Mouse (Mus musculus): Measurements from ENCODE around the gene Rps10. TPM values are rescaled to one million over a fixed set of nuclear protein-coding genes. Genes with fewer than 3 reads are reported as not detected.

Rps10 gene
- polyA plus RNA-seq, 1 experiment from 2014 or later: 591 TPM

DNA sequence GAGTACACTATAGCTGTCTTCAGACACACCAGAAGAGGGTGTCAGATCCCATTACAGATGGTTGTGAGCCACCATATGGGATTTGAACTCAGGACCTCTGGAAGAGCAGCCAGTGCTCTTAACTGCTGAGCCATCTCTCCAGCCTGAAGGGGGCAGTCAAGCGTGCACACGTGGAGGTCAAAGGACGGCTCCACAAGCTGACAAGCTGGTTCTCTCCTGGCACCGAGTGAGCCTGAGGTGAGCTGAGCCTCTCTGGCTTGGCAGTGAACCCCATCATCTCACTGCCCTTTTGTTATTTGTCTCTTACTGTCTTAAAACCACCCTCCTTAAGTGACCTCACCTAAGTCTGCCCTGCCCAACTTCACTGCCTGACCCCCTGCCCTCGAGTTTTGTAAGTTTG lies 9.0 kb downstream of the Rps10 start:
- Histone ChIP-seq H3K9me3 (ENCODE audit: control insufficient read depth) (no peaks in the 10 kb centered on the region), H3K4me1 (replicated peaks; ENCODE audit: control insufficient read depth, insufficient read depth, low read length) (0 out of 2 replicates have a peak, but pooled peaks cover 5% of the 10 kb centered on the region), H3K36me3 (ENCODE audit: control insufficient read depth, insufficient read depth) (peaks cover 26% of the 10 kb centered on the region), H3K4me3 (ENCODE audit: low read depth, low read length) (no peak overlapping the region), H3K4me2 (replicated peaks; ENCODE audit: low read depth) (no peak overlapping the region), H3K27me3 (replicated peaks; ENCODE audit: control insufficient read depth, insufficient read depth, low read length) (no peaks in the 10 kb centered on the region), H3K27ac (ENCODE audit: low read depth, low read length) (no peak overlapping the region), H3K9ac (ENCODE audit: low read depth, low read length) (no peak overlapping the region)
- peak; percentile 57 for TF ChIP-seq CTCF (IDR thresholded peaks at IDR 0.05; ENCODE audit: low read depth)
- WGBS: 35% methylated on average over 5 of the region's 5 CpGs
- ATAC-seq: no peak

DNA sequence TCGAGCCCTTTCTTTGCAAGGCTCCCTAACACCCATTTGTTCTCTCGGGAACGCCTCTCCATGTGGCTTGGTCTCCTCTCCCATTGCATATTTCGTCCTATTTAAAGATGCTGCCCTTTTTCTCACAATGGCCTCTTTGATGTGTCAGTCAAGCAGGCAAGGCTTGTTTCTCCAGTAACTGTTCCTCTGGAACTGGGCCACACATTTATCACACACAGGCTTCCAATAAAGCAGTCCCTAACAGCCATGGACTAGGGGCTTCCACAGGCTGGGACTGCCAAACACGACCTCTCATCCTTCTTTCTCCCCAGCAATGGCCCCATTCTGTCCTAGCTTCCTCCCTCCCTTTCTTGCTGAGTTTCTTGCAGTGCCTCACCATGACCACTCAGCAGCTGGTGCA lies 9.8 kb downstream of the Rps10 start:
- no peak for ATAC-seq
- H3K9ac ChIP-seq (ENCODE audit: low read depth, low read length): no peak overlapping the region
- 0 out of 2 replicates have a peak, but pooled peaks cover 5% of the 10 kb centered on the region for H3K4me1 ChIP-seq (replicated peaks; ENCODE audit: control insufficient read depth, insufficient read depth, low read length)
- no peaks in the 10 kb centered on the region for H3K9me3 ChIP-seq (ENCODE audit: control insufficient read depth)
- no peak for TF ChIP-seq CTCF (IDR thresholded peaks at IDR 0.05; ENCODE audit: low read depth)
- H3K27me3 ChIP-seq (replicated peaks; ENCODE audit: control insufficient read depth, insufficient read depth, low read length): no peaks in the 10 kb centered on the region
- H3K36me3 ChIP-seq (ENCODE audit: control insufficient read depth, insufficient read depth): peaks cover 18% of the 10 kb centered on the region
- H3K4me2 ChIP-seq (replicated peaks; ENCODE audit: low read depth): no peak overlapping the region
- no peak overlapping the region for H3K4me3 ChIP-seq (ENCODE audit: low read depth, low read length)
- 63% methylated on average over 5 of the region's 5 CpGs for WGBS
- H3K27ac ChIP-seq (ENCODE audit: low read depth, low read length): no peak overlapping the region

DNA sequence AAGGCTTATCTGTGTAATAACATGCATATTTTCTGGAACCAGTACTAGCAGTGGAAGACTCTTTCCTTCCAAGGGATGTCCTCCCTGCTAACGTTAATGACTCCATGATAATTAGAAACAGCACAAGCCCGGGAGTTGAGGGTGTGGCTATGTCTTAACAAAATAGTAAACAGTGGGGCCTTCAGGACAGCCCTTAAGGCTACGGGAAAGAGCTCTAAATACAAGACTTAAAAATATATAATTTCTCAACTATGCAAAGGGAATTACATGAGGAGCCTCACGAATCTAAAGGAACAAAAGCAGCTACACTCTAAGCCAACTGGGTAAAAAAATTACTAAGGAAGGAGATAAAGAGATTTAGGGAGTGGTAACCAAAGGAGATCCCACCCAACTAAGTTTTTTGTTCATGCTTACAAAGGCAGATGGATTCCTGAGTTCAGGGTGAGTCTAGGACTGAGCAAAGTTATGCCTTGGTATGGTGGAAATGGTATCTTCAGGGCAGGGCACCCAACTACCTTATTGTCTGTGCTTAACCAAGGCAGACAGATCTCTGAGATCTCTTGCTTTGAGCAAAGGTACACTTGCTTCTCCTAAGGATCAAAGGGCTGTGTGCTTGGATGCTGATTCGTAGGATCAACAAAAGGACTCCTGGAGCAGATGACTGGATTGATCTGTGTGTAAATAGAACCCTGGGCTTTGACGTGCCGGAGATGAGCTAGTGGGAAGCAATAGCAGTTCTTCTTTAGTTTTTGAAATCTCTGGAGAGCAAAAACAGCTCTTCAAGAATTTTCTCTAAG lies 10.8 kb downstream of the Rps10 start:
- Histone ChIP-seq H3K27ac (ENCODE audit: low read depth, low read length) (no peak overlapping the region), H3K27me3 (replicated peaks; ENCODE audit: control insufficient read depth, insufficient read depth, low read length) (no peaks in the 10 kb centered on the region), H3K4me1 (replicated peaks; ENCODE audit: control insufficient read depth, insufficient read depth, low read length) (0 out of 2 replicates have a peak, but pooled peaks cover 5% of the 10 kb centered on the region), H3K36me3 (ENCODE audit: control insufficient read depth, insufficient read depth) (peaks cover 8% of the 10 kb centered on the region), H3K9ac (ENCODE audit: low read depth, low read length) (no peak overlapping the region), H3K4me2 (replicated peaks; ENCODE audit: low read depth) (no peak overlapping the region), H3K4me3 (ENCODE audit: low read depth, low read length) (no peak overlapping the region), H3K9me3 (ENCODE audit: control insufficient read depth) (no peaks in the 10 kb centered on the region)
- WGBS: 32% methylated on average over 7 of the region's 7 CpGs
- ATAC-seq: no peak
- no peak for TF ChIP-seq CTCF (IDR thresholded peaks at IDR 0.05; ENCODE audit: low read depth)

DNA sequence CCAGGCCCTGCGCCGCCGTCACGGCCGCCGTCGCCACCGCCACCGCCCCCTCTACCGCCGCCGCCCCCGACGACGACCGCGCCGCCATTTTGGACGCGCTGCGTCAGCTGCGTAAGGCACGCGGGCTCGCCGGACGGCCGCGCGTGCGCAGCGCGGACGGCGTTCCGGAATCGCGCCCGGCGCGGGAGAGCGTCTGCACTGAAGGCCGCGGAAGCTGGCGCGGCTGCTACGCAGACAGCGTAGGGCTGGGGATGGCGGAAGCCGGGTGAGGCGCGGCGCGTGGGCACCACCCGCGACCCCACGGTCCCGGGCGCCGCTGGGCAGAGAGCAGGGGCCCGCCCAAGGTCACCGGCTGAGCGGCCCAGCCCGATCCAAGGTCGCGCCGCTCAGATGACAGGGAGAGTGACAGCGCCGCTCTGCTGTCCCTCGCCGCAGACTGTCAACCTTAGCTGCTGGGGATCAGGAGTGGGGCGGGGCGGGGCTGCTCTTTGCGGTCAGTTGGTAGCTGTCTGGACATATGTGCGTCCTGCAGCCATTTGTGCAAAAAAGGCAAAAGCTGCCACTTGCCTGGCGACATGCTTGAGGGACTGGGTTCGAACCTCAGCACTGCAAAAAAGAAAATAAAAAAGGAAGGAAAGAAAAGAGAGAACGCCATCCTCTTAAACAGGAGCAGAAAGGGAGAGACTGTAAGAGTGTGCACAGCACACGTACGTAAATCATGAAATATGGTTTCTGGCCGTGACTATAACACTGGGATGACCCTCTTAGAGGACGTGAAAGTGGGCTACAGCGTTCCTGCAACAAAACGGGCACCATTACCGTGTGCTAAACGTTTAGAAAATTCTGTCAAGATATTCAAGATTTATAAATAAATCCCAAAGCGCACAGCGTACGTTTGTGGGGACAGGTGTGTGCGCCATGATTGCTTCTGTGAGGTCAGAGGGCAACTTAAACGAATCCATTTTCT lies 12.8 kb downstream of the Rps10 start, which contains the start of gene Nudt3:
Gene Nudt3, minus strand, starts transcription at position 136 of the 967 bp plus-strand sequence.
- peak within 1 kb of the TSS; percentile 85 for H3K27ac ChIP-seq (ENCODE audit: low read depth, low read length)
- H3K9ac ChIP-seq (ENCODE audit: low read depth, low read length): peak within 1 kb of the TSS; percentile 94
- ATAC-seq: peak; percentile 86
- 0 out of 2 replicates have a peak, but pooled peaks cover 5% of the 10 kb centered on the region for H3K4me1 ChIP-seq (replicated peaks; ENCODE audit: control insufficient read depth, insufficient read depth, low read length)
- peak within 1 kb of the TSS; percentile 87 for H3K4me3 ChIP-seq (ENCODE audit: low read depth, low read length)
- peak; percentile 26 for TF ChIP-seq CTCF (IDR thresholded peaks at IDR 0.05; ENCODE audit: low read depth)
- 8% methylated on average over 65 of the region's 91 CpGs for WGBS
- peak within 1 kb of the TSS; percentile 76 for H3K4me2 ChIP-seq (replicated peaks; ENCODE audit: low read depth)
- H3K27me3 ChIP-seq (replicated peaks; ENCODE audit: control insufficient read depth, insufficient read depth, low read length): no peaks in the 10 kb centered on the region
- H3K9me3 ChIP-seq (ENCODE audit: control insufficient read depth): no peaks in the 10 kb centered on the region
- no peaks in the 10 kb centered on the region for H3K36me3 ChIP-seq (ENCODE audit: control insufficient read depth, insufficient read depth)

DNA sequence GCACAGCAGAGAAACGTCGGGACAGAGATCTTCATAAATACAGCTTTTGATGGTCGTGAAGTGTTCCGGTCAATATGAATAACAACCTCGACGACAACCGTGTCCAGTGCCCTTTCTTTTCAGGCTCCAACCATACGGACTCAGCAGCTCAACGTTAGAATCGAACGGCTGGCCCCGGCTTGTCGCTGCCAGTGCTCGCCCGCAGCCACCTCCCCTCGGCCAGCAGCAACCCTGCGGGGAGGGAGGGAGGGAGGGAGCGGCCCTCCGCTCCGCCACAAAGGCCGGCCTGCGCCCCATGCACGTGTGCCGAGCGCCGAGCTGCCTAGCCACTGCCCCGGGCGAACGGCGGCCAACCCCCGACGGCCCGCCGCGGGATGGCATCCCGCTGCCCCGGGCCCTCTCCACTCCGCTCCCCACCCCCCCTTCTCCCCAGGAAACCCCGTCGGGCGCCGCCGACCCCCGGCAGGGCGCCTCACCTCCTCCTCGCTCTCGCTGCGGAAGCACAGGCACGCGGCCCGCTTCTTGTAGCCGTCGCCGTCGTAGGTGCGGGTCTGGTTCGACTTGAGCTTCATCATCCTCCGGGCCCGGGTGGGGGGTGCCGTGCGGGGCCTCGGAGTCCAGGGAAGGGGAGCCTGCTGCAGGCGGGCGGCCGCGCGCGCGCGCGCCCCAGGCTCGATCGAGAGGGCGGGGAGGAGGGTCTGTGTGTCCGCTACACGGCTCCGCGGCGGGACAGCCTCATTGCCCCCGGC lies 13.7 kb downstream of the Rps10 start:
- Histone ChIP-seq H3K9me3 (ENCODE audit: control insufficient read depth) (no peaks in the 10 kb centered on the region), H3K9ac (ENCODE audit: low read depth, low read length) (peak overlapping the region; percentile 94), H3K27ac (ENCODE audit: low read depth, low read length) (peak overlapping the region; percentile 85), H3K4me2 (replicated peaks; ENCODE audit: low read depth) (peak overlapping the region; percentile 76), H3K4me1 (replicated peaks; ENCODE audit: control insufficient read depth, insufficient read depth, low read length) (0 out of 2 replicates have a peak, but pooled peaks cover 5% of the 10 kb centered on the region), H3K27me3 (replicated peaks; ENCODE audit: control insufficient read depth, insufficient read depth, low read length) (no peaks in the 10 kb centered on the region), H3K36me3 (ENCODE audit: control insufficient read depth, insufficient read depth) (no peaks in the 10 kb centered on the region), H3K4me3 (ENCODE audit: low read depth, low read length) (peak overlapping the region; percentile 87)
- no peak for TF ChIP-seq CTCF (IDR thresholded peaks at IDR 0.05; ENCODE audit: low read depth)
- under 1% methylated on average over 68 of the region's 80 CpGs for WGBS
- ATAC-seq: peak; percentile 62
